Mouse (Mus musculus): ENCODE data around the gene Gm27021. TPM values are rescaled to one million over a fixed set of nuclear protein-coding genes. Genes with fewer than 3 reads are reported as not detected.
"Not testable (repeated sequence)": the region's sequence is repeated elsewhere in the genome, so short reads cannot be mapped to it uniquely, and the experiment has no call there.

Gm27021 gene
- polyA plus RNA-seq, 1 experiment = not detected

DNA sequence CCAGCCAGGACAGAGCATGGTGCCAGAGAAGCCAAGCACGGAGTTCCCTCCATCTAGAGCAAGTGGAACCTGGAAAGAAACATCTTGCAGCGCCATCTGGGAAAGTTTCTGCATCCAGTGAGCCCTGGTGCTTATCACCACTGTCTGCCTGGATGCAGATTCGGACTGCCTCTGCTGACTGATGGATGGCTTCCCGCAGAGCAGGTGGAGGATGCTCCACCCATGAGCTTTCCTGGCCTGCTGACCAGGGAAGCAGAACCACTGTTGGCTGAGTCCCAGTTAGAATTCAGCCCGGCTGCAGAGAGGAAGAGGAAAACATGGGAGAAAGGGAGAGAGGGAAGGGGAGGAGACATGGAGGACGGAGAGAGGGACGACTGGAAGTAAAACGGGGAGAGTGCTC is 19.9 kb upstream of the Gm27021 start:
- TF ChIP-seq POLR2A (IDR thresholded peaks at IDR 0.05; ENCODE audit: low read depth, low read length) (no peak), CTCF (IDR thresholded peaks at IDR 0.05; ENCODE audit: borderline replicate concordance, insufficient read depth, low read length) (no peak)
- no peak overlapping the region for H3K27ac ChIP-seq (ENCODE audit: insufficient read depth, low read length)
- H3K4me3 ChIP-seq (ENCODE audit: insufficient read depth, low read length) = no peak overlapping the region
- H3K4me1 ChIP-seq (ENCODE audit: control insufficient read depth, insufficient read depth, low read length) = no peaks in the 10 kb centered on the region

DNA sequence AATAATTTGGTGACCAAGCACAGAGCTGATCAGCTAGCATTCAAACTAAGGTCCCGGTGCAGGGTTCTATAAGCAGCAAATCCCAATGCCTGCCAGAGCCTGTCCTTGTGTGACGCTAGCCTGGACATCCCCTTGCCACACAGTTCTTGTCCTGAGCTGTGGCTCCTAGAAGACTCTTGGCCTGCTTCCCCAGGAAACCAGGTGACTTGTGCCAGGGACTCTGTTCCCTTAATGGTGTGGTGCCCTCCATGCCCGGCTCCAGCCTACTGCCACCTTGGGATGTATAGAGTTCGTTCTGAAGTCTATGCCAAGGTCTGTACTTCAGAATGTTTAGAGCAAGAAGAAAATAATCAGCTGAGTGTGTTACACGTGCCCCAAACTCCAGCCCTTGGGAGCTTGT is 18.7 kb upstream of the Gm27021 start:
- TF ChIP-seq CTCF (IDR thresholded peaks at IDR 0.05; ENCODE audit: borderline replicate concordance, insufficient read depth, low read length) (no peak), POLR2A (IDR thresholded peaks at IDR 0.05; ENCODE audit: low read depth, low read length) (no peak)
- Histone ChIP-seq H3K4me1 (ENCODE audit: control insufficient read depth, insufficient read depth, low read length) (no peaks in the 10 kb centered on the region), H3K27ac (ENCODE audit: insufficient read depth, low read length) (no peak overlapping the region), H3K4me3 (ENCODE audit: insufficient read depth, low read length) (no peak overlapping the region)

DNA sequence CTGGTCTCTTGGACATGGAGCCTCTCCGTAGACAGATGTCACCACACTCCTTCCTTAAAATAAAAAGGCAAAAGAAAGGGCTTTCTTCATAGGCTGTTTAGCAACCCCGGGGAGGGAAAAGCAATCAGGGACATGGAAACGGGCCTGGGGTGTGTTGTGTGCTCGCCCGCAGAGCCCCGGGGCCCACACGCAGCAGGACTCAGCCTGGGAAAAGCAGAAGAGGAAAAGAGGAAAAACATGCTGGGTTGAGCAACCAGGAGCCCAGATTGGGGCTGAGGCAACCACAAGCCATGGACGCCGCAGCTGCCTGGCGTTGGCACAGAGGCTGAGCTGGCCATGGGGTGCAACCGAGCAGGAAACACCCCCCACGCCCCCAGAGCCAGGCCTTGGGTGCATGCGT is 18.2 kb upstream of the Gm27021 start:
- no peak overlapping the region for H3K4me3 ChIP-seq (ENCODE audit: insufficient read depth, low read length)
- H3K4me1 ChIP-seq (ENCODE audit: control insufficient read depth, insufficient read depth, low read length) = no peaks in the 10 kb centered on the region
- H3K27ac ChIP-seq (ENCODE audit: insufficient read depth, low read length) = no peak overlapping the region
- TF ChIP-seq POLR2A (IDR thresholded peaks at IDR 0.05; ENCODE audit: low read depth, low read length) (no peak), CTCF (IDR thresholded peaks at IDR 0.05; ENCODE audit: borderline replicate concordance, insufficient read depth, low read length) (no peak)

DNA sequence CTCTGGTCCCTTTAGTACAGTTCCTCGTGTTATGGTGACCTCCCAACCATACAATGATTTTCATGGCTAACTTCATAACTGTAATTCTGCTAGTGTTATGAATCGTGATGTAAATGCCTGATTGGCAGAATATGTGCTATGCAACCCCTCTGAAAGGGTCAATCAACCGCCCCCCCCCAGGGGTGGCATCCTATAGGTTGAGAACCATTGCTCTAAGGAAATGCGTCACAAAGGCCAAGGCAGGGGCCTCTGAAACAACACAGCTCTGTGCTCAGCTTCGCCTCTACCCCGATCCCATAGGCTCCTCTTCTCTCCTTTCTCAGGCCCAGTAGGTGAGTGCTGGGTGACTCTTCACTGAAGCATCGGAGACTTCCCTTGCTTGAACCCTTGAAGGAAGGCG is 17.7 kb upstream of the Gm27021 start:
- Histone ChIP-seq H3K4me1 (ENCODE audit: control insufficient read depth, insufficient read depth, low read length) (no peaks in the 10 kb centered on the region), H3K27ac (ENCODE audit: insufficient read depth, low read length) (no peak overlapping the region), H3K4me3 (ENCODE audit: insufficient read depth, low read length) (no peak overlapping the region)
- TF ChIP-seq POLR2A (IDR thresholded peaks at IDR 0.05; ENCODE audit: low read depth, low read length) (no peak), CTCF (IDR thresholded peaks at IDR 0.05; ENCODE audit: borderline replicate concordance, insufficient read depth, low read length) (no peak)

GRCm38 (mm10) chr8:120685097-120685496 is 17.2 kb upstream of the Gm27021 start:
- H3K4me3 ChIP-seq (ENCODE audit: insufficient read depth, low read length) = no peak overlapping the region
- H3K4me1 ChIP-seq (ENCODE audit: control insufficient read depth, insufficient read depth, low read length) = no peaks in the 10 kb centered on the region
- TF ChIP-seq POLR2A (IDR thresholded peaks at IDR 0.05; ENCODE audit: low read depth, low read length) (no peak), CTCF (IDR thresholded peaks at IDR 0.05; ENCODE audit: borderline replicate concordance, insufficient read depth, low read length) (no peak)
- H3K27ac ChIP-seq (ENCODE audit: insufficient read depth, low read length) = no peak overlapping the region

DNA sequence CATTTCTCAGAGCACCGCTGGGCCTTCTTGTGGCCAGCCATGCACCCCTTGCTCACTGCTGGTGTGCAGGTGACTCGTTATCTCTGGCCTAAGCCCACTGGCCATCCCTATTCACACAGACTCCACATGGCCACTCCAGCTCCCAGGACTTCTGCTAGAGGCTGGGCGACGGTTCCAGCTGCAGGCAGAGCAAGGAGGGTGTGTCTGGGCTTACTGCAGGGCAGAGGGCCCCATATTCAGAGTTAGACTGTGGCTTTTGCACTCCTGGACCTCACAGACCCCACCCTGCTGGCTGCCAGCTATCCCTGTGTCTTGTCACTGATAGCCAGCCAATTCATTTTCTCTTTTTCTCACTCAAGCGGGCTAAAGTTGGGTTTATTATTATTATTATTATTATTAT is 16.2 kb upstream of the Gm27021 start:
- H3K4me1 ChIP-seq (ENCODE audit: control insufficient read depth, insufficient read depth, low read length) = no peaks in the 10 kb centered on the region
- H3K27ac ChIP-seq (ENCODE audit: insufficient read depth, low read length) = no peak overlapping the region
- no peak overlapping the region for H3K4me3 ChIP-seq (ENCODE audit: insufficient read depth, low read length)
- TF ChIP-seq POLR2A (IDR thresholded peaks at IDR 0.05; ENCODE audit: low read depth, low read length) (no peak), CTCF (IDR thresholded peaks at IDR 0.05; ENCODE audit: borderline replicate concordance, insufficient read depth, low read length) (no peak)

DNA sequence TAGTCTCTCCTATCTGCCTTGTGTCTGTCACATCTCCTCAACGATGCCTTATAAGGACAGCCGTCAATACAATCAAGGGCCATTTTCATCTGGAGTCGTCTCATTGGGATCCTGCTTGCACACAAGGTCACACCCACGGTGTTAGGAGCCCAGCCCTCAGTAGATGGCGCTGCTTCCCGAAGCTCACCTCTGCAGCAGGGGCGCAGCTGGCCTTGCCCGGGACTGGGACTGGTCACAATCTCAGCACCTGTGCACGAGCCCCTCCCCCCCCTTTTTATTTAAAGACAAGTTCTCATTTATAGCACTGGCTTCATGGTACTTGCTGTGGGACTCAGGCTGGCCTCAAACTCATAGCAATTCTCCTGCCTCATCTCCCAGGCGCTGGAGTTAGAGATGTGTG is 15.7 kb upstream of the Gm27021 start:
- Histone ChIP-seq H3K4me3 (ENCODE audit: insufficient read depth, low read length) (no peak overlapping the region), H3K27ac (ENCODE audit: insufficient read depth, low read length) (no peak overlapping the region), H3K4me1 (ENCODE audit: control insufficient read depth, insufficient read depth, low read length) (no peaks in the 10 kb centered on the region)
- TF ChIP-seq CTCF (IDR thresholded peaks at IDR 0.05; ENCODE audit: borderline replicate concordance, insufficient read depth, low read length) = peak; percentile 87
- no peak for TF ChIP-seq POLR2A (IDR thresholded peaks at IDR 0.05; ENCODE audit: low read depth, low read length)

DNA sequence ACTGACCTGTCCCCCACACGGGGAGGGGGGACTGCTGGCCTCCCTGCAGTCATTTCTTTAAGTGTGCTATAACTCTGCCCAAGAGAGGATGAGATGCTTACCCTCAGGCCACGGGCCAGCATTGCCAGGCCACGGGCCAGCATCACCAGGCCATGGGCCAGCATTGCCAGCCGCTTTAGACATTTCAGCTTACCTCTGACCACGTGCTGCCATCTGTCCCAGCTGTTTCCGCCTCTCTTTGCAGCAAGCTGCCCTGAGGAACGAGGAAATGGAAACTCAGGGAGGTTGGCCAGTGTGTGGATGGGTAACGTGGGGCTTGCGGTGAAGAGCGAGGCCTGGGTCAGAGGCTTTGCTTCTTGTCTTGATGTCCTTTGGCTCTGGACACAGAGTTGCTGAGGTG is 13.2 kb upstream of the Gm27021 start:
- Histone ChIP-seq H3K4me3 (ENCODE audit: insufficient read depth, low read length) (no peak overlapping the region), H3K27ac (ENCODE audit: insufficient read depth, low read length) (no peak overlapping the region)

DNA sequence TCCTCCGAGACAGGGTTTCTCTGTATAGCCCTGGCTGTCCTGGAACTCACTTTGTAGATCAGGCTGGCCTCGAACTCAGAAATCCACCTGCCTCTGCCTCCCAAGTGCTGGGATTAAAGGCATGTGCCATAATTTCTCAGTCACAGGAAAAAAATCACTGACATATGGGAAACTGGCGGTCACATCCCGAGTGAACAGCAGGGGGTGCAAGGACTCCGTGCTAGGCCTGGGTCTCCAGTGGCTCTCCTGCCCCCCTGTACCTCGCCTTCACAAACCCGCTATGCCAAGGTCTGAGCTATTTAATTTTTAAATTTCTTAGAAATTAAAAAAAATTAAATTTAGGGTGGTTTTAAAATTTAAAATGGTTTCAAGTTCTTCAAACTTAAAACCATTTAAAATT is 12.5 kb upstream of the Gm27021 start:
- not testable (repeated sequence) for H3K4me1 ChIP-seq (ENCODE audit: control insufficient read depth, insufficient read depth, low read length); H3K4me3 ChIP-seq (ENCODE audit: insufficient read depth, low read length); H3K27ac ChIP-seq (ENCODE audit: insufficient read depth, low read length)
- peak; percentile 66; the same call in 1 of the 2 replicates for TF ChIP-seq CTCF (IDR thresholded peaks at IDR 0.05; ENCODE audit: borderline replicate concordance, insufficient read depth, low read length)

More for the DNA sequence above, 13.2 kb upstream of the Gm27021 start:
- TF ChIP-seq POLR2A (IDR thresholded peaks at IDR 0.05; ENCODE audit: low read depth, low read length) (no peak), CTCF (IDR thresholded peaks at IDR 0.05; ENCODE audit: borderline replicate concordance, insufficient read depth, low read length) (no peak)
- no peaks in the 10 kb centered on the region for H3K4me1 ChIP-seq (ENCODE audit: control insufficient read depth, insufficient read depth, low read length)

- TF ChIP-seq CTCF (IDR thresholded peaks at IDR 0.05; ENCODE audit: borderline replicate concordance, insufficient read depth, low read length) (no peak), POLR2A (IDR thresholded peaks at IDR 0.05; ENCODE audit: low read depth, low read length) (no peak)
- Histone ChIP-seq H3K4me3 (ENCODE audit: insufficient read depth, low read length) (no peak overlapping the region), H3K27ac (ENCODE audit: insufficient read depth, low read length) (no peak overlapping the region), H3K4me1 (ENCODE audit: control insufficient read depth, insufficient read depth, low read length) (no peaks in the 10 kb centered on the region)
Observed at GRCm38 (mm10) chr8:120679629-120680387, 11.9 kb upstream of the Gm27021 start.
